Mouse (Mus musculus): ENCODE data around the gene Abcc3.
"Not testable (repeated sequence)": the region's sequence is repeated elsewhere in the genome, so short reads cannot be mapped to it uniquely, and the experiment has no call there.

Abcc3 gene

GRCm38 (mm10) chr11:94402731-94403130, 9.9 kb upstream of the Abcc3 start:
- no peak for DNase-seq (ENCODE audit: low read depth, low spot score)

GRCm38 (mm10) chr11:94402029-94402428, 9.2 kb upstream of the Abcc3 start:
- DNase-seq (ENCODE audit: low read depth, low spot score), result not testable (repeated sequence)

- DNase-seq (ENCODE audit: low read depth, low spot score), result peak; percentile 47
Observed at GRCm38 (mm10) chr11:94400996-94401395, 8.2 kb upstream of the Abcc3 start.

- DNase-seq (ENCODE audit: low read depth, low spot score), result no peak
Observed at GRCm38 (mm10) chr11:94394107-94394506, 1.3 kb upstream of the Abcc3 start.

- not testable (repeated sequence) for DNase-seq (ENCODE audit: low read depth, low spot score)
Observed at GRCm38 (mm10) chr11:94393490-94393889, 693 bp upstream of the Abcc3 start.

GRCm38 (mm10) chr11:94391661-94392060, 1.1 kb downstream of the Abcc3 start:
- no peak for DNase-seq (ENCODE audit: low read depth, low spot score)

- DNase-seq (ENCODE audit: low read depth, low spot score), result no peak
Observed at GRCm38 (mm10) chr11:94390825-94391224, 2.0 kb downstream of the Abcc3 start.

- no peak for DNase-seq (ENCODE audit: low read depth, low spot score)
Observed at GRCm38 (mm10) chr11:94389724-94390396, 2.9 kb downstream of the Abcc3 start.

GRCm38 (mm10) chr11:94389021-94389420, 3.8 kb downstream of the Abcc3 start:
- no peak for DNase-seq (ENCODE audit: low read depth, low spot score)

- DNase-seq (ENCODE audit: low read depth, low spot score), result no peak
Observed at GRCm38 (mm10) chr11:94387756-94388155, 5.0 kb downstream of the Abcc3 start.

- DNase-seq (ENCODE audit: low read depth, low spot score), result no peak
Observed at GRCm38 (mm10) chr11:94385977-94386771, 6.6 kb downstream of the Abcc3 start.

GRCm38 (mm10) chr11:94379736-94380135, 13.1 kb downstream of the Abcc3 start:
- DNase-seq (ENCODE audit: low read depth, low spot score), result no peak

- DNase-seq (ENCODE audit: low read depth, low spot score), result no peak
Observed at GRCm38 (mm10) chr11:94379061-94379460, 13.7 kb downstream of the Abcc3 start.

- no peak for DNase-seq (ENCODE audit: low read depth, low spot score)
Observed at GRCm38 (mm10) chr11:94374276-94374948, 18.4 kb downstream of the Abcc3 start.

- peak; percentile 68 for DNase-seq (ENCODE audit: low read depth, low spot score)
Observed at GRCm38 (mm10) chr11:94370809-94371208, 22.0 kb downstream of the Abcc3 start.

GRCm38 (mm10) chr11:94369981-94370380, 22.8 kb downstream of the Abcc3 start:
- peak; percentile 80 for DNase-seq (ENCODE audit: low read depth, low spot score)

- DNase-seq (ENCODE audit: low read depth, low spot score), result no peak
Observed at GRCm38 (mm10) chr11:94365340-94365739, 27.5 kb downstream of the Abcc3 start.

GRCm38 (mm10) chr11:94363690-94364089, 29.1 kb downstream of the Abcc3 start:
- DNase-seq (ENCODE audit: low read depth, low spot score), result no peak

- no peak for DNase-seq (ENCODE audit: low read depth, low spot score)
Observed at GRCm38 (mm10) chr11:94362101-94362500, 30.7 kb downstream of the Abcc3 start.

- no peak for DNase-seq (ENCODE audit: low read depth, low spot score)
Observed at GRCm38 (mm10) chr11:94361166-94361870, 31.5 kb downstream of the Abcc3 start.

GRCm38 (mm10) chr11:94359168-94359567, 33.6 kb downstream of the Abcc3 start:
- DNase-seq (ENCODE audit: low read depth, low spot score), result no peak
